Mouse (Mus musculus): ENCODE results near the gene Cers6.

- TF ChIP-seq POLR2A (IDR thresholded peaks at IDR 0.05; ENCODE audit: low read depth, low read length) (no peak), CTCF (IDR thresholded peaks at IDR 0.05; ENCODE audit: borderline replicate concordance, insufficient read depth, low read length) (no peak)
Measured at GRCm38 (mm10) chr2:69095836-69096235, 234.6 kb downstream of the Cers6 start.
